Mouse (Mus musculus) kidney, adult 2 months (tissue): Measurements from ENCODE around the gene Tubb3.

ENCODE experiments used
- CTCF ChIP-seq: fragments of 200-500 bp; conservative IDR thresholded peaks from 2 replicates; pipeline ENCODE4 v1.5.1; 2011; ENCODE audit warnings: low read depth, mild to moderate bottlenecking, control low read depth, low read length, moderate library complexity, mixed read lengths; ENCODE audit not compliant: insufficient read depth, insufficient read length
- POLR2A ChIP-seq: fragments of 200-500 bp; IDR thresholded peaks from one replicate; pipeline ENCODE4 v1.6.1; 2011; ENCODE audit warnings: low read depth, low read length, control low read depth

- TF ChIP-seq CTCF (no peak), POLR2A (no peak)
Observed at GRCm38 (mm10) chr8:123454559-123454958, 43.3 kb downstream of the Tubb3 start.
